Mouse (Mus musculus) neutrophil, adult 5-6 weeks (primary cell): ENCODE results near the gene Wasf2. TPM values are rescaled to one million over a fixed set of nuclear protein-coding genes. Genes with fewer than 3 reads are reported as not detected.

Source experiments
- ATAC-seq: fragments of 151-379, 151-347 bp; 2 replicates; pipeline ENCODE4 v1.8.0; 2017; ENCODE audit warnings: mild to moderate bottlenecking, moderate TSS enrichment; ENCODE audit not compliant: insufficient number of reproducible peaks, poor library complexity, low FRiP score, severe bottlenecking; ENCODE audit errors: extremely low read depth
- total RNA-seq: library from RNA; stranded (forward); fragments of 200-1000 nt; gene quantifications from 2 replicates; pipeline ENCODE4 v1.2.3, GENCODE M21; 2017

The Wasf2 gene
- total RNA-seq, 1 experiment from 2014 or later = 105 TPM

GRCm38 (mm10) chr4:133118775-133119375, 11.4 kb upstream of the Wasf2 start:
- no peak for ATAC-seq

GRCm38 (mm10) chr4:133119579-133119978, 10.7 kb upstream of the Wasf2 start:
- no peak for ATAC-seq

GRCm38 (mm10) chr4:133120833-133121321, 9.4 kb upstream of the Wasf2 start:
- ATAC-seq = no peak

- no peak for ATAC-seq
Measured at GRCm38 (mm10) chr4:133121416-133121815, 8.9 kb upstream of the Wasf2 start.

GRCm38 (mm10) chr4:133121974-133122637, 8.2 kb upstream of the Wasf2 start:
- ATAC-seq = no peak

- no peak for ATAC-seq
Measured at GRCm38 (mm10) chr4:133127079-133127478, 3.2 kb upstream of the Wasf2 start.

GRCm38 (mm10) chr4:133127894-133128293, 2.4 kb upstream of the Wasf2 start:
- ATAC-seq = no peak

- ATAC-seq = no peak
Measured at GRCm38 (mm10) chr4:133129391-133129790, 914 bp upstream of the Wasf2 start.

- no peak for ATAC-seq
Measured at GRCm38 (mm10) chr4:133130890-133131741, 811 bp downstream of the Wasf2 start.

- ATAC-seq = no peak
Measured at GRCm38 (mm10) chr4:133132027-133132426, 1.7 kb downstream of the Wasf2 start.

- no peak for ATAC-seq
Measured at GRCm38 (mm10) chr4:133136946-133137345, 6.6 kb downstream of the Wasf2 start.

GRCm38 (mm10) chr4:133138971-133139370, 8.7 kb downstream of the Wasf2 start:
- no peak for ATAC-seq

- ATAC-seq = no peak
Measured at GRCm38 (mm10) chr4:133155006-133155405, 24.7 kb downstream of the Wasf2 start.

- ATAC-seq = no peak
Measured at GRCm38 (mm10) chr4:133155726-133156125, 25.4 kb downstream of the Wasf2 start.

GRCm38 (mm10) chr4:133156422-133156821, 26.1 kb downstream of the Wasf2 start:
- no peak for ATAC-seq

GRCm38 (mm10) chr4:133156831-133157230, 26.5 kb downstream of the Wasf2 start:
- ATAC-seq = no peak

GRCm38 (mm10) chr4:133159127-133159526, 28.8 kb downstream of the Wasf2 start:
- peak; percentile 69 for ATAC-seq

GRCm38 (mm10) chr4:133159646-133160045, 29.3 kb downstream of the Wasf2 start:
- peak; percentile 80 for ATAC-seq

- ATAC-seq = no peak
Measured at GRCm38 (mm10) chr4:133160211-133160610, 29.9 kb downstream of the Wasf2 start.

- no peak for ATAC-seq
Measured at GRCm38 (mm10) chr4:133160821-133161220, 30.5 kb downstream of the Wasf2 start.
